Mouse (Mus musculus): ENCODE data around the gene Gm10392. TPM values are rescaled to one million over a fixed set of nuclear protein-coding genes. Genes with fewer than 3 reads are reported as not detected.

The Gm10392 gene
- polyA plus RNA-seq, 1 experiment from 2014 or later, result not detected

GRCm38 (mm10) chr11:77515637-77516552 is 3.1 kb downstream of the Gm10392 start, which contains the start of gene Trp53i13:
TSS of gene Trp53i13 (minus strand) at chr11:77515980.
- Histone ChIP-seq H3K4me3 (peak within 1 kb of the TSS; percentile 71), H3K9me3 (replicated peaks) (no peaks in the 10 kb centered on the region), H3K4me2 (peak within 1 kb of the TSS; percentile 92), H3K9ac (peak within 1 kb of the TSS; percentile 74), H3K27me3 (replicated peaks) (peaks cover 25% of the 10 kb centered on the region), H3K27ac (ENCODE audit: poor library complexity, severe bottlenecking) (peak within 1 kb of the TSS; percentile 11; the same call in 1 of the 2 replicates), H3K36me3 (no peaks in the 10 kb centered on the region), H3K4me1 (replicated peaks) (peaks cover 37% of the 10 kb centered on the region)
- WGBS, result 10% methylated on average over 39 of the region's 39 CpGs
- no peak for ATAC-seq (ENCODE audit: insufficient number of reproducible peaks, low FRiP score)

GRCm38 (mm10) chr11:77514832-77515636 is 4.0 kb downstream of the Gm10392 start, which contains the start of gene Abhd15:
TSS of gene Abhd15 (plus strand) at chr11:77515121.
- peak; percentile 69 for ATAC-seq (ENCODE audit: insufficient number of reproducible peaks, low FRiP score)

GRCm38 (mm10) chr11:77514281-77514831 is 4.6 kb downstream of the Gm10392 start:
- peak; percentile 16 for ATAC-seq (ENCODE audit: insufficient number of reproducible peaks, low FRiP score)
- peak overlapping the region; percentile 45 for H3K27ac ChIP-seq (ENCODE audit: poor library complexity, severe bottlenecking)
- WGBS, result 2% methylated on average over 19 of the region's 19 CpGs

More at GRCm38 (mm10) chr11:77514832-77515636, 4.0 kb downstream of the Gm10392 start, which contains the start of gene Abhd15:
- WGBS, result under 1% methylated on average over 71 of the region's 72 CpGs
- Histone ChIP-seq H3K9me3 (replicated peaks) (no peaks in the 10 kb centered on the region), H3K27me3 (replicated peaks) (peaks cover 25% of the 10 kb centered on the region), H3K4me2 (peak within 1 kb of the TSS; percentile 92), H3K4me1 (replicated peaks) (peaks cover 35% of the 10 kb centered on the region), H3K9ac (peak within 1 kb of the TSS; percentile 74), H3K36me3 (peaks cover under 1% of the 10 kb centered on the region), H3K27ac (ENCODE audit: poor library complexity, severe bottlenecking) (peak within 1 kb of the TSS; percentile 45), H3K4me3 (peak within 1 kb of the TSS; percentile 71)

GRCm38 (mm10) chr11:77513811-77514170 is 5.2 kb downstream of the Gm10392 start:
- WGBS, result 6% methylated on average over 10 of the region's 10 CpGs
- Histone ChIP-seq H3K9me3 (replicated peaks) (no peaks in the 10 kb centered on the region), H3K4me3 (peak overlapping the region; percentile 71), H3K27ac (ENCODE audit: poor library complexity, severe bottlenecking) (peak overlapping the region; percentile 39), H3K4me2 (peak overlapping the region; percentile 92), H3K9ac (peak overlapping the region; percentile 74), H3K36me3 (peaks cover 10% of the 10 kb centered on the region), H3K27me3 (replicated peaks) (peaks cover 25% of the 10 kb centered on the region), H3K4me1 (replicated peaks) (peaks cover 38% of the 10 kb centered on the region)
- ATAC-seq (ENCODE audit: insufficient number of reproducible peaks, low FRiP score), result no peak

More at GRCm38 (mm10) chr11:77514281-77514831, 4.6 kb downstream of the Gm10392 start:
- peaks cover 25% of the 10 kb centered on the region for H3K27me3 ChIP-seq (replicated peaks)
- H3K4me2 ChIP-seq, result peak overlapping the region; percentile 92
- peak overlapping the region; percentile 74 for H3K9ac ChIP-seq
- H3K36me3 ChIP-seq, result peaks cover 7% of the 10 kb centered on the region
- peak overlapping the region; percentile 71 for H3K4me3 ChIP-seq
- peaks cover 35% of the 10 kb centered on the region for H3K4me1 ChIP-seq (replicated peaks)
- no peaks in the 10 kb centered on the region for H3K9me3 ChIP-seq (replicated peaks)

- Histone ChIP-seq H3K36me3 (peaks cover 10% of the 10 kb centered on the region), H3K27me3 (replicated peaks) (peaks cover 18% of the 10 kb centered on the region), H3K9me3 (replicated peaks) (no peaks in the 10 kb centered on the region), H3K4me1 (replicated peaks) (peaks cover 44% of the 10 kb centered on the region), H3K9ac (peak overlapping the region; percentile 86), H3K4me2 (peak overlapping the region; percentile 92), H3K4me3 (peak overlapping the region; percentile 71), H3K27ac (ENCODE audit: poor library complexity, severe bottlenecking) (peak overlapping the region; percentile 73)
- WGBS, result under 1% methylated on average over 66 of the region's 84 CpGs
- ATAC-seq (ENCODE audit: insufficient number of reproducible peaks, low FRiP score), result peak; percentile 83
These were observed 5.8 kb downstream of the Gm10392 start for GRCm38 (mm10) chr11:77512891-77513810.

- no peak for ATAC-seq (ENCODE audit: insufficient number of reproducible peaks, low FRiP score)
- Histone ChIP-seq H3K4me2 (no peak overlapping the region), H3K27me3 (replicated peaks) (peaks cover 6% of the 10 kb centered on the region), H3K27ac (ENCODE audit: poor library complexity, severe bottlenecking) (no peak overlapping the region), H3K9me3 (replicated peaks) (no peaks in the 10 kb centered on the region), H3K4me3 (no peak overlapping the region), H3K4me1 (replicated peaks) (peaks cover 52% of the 10 kb centered on the region), H3K9ac (no peak overlapping the region), H3K36me3 (peaks cover 23% of the 10 kb centered on the region)
- WGBS, result 75% methylated on average over 5 of the region's 5 CpGs
These were observed 7.7 kb downstream of the Gm10392 start for GRCm38 (mm10) chr11:77511336-77511735.

GRCm38 (mm10) chr11:77508068-77509021 is 10.7 kb downstream of the Gm10392 start:
- Histone ChIP-seq H3K9ac (peak overlapping the region; percentile 68), H3K4me1 (replicated peaks) (peaks cover 26% of the 10 kb centered on the region), H3K9me3 (replicated peaks) (no peaks in the 10 kb centered on the region), H3K4me3 (peak overlapping the region; percentile 42), H3K4me2 (peak overlapping the region; percentile 74), H3K36me3 (peaks cover 53% of the 10 kb centered on the region), H3K27me3 (replicated peaks) (no peaks in the 10 kb centered on the region), H3K27ac (ENCODE audit: poor library complexity, severe bottlenecking) (peak overlapping the region; percentile 52; the same call in 1 of the 2 replicates)
- peak; percentile 68 for ATAC-seq (ENCODE audit: insufficient number of reproducible peaks, low FRiP score)
- WGBS, result 16% methylated on average over 49 of the region's 49 CpGs

GRCm38 (mm10) chr11:77507426-77507825 is 11.6 kb downstream of the Gm10392 start:
- no peak overlapping the region for H3K9ac ChIP-seq
- ATAC-seq (ENCODE audit: insufficient number of reproducible peaks, low FRiP score), result no peak
- no peak overlapping the region for H3K4me3 ChIP-seq
- no peak overlapping the region for H3K4me2 ChIP-seq
- 69% methylated on average over 4 of the region's 4 CpGs for WGBS
- H3K27ac ChIP-seq (ENCODE audit: poor library complexity, severe bottlenecking), result no peak overlapping the region
- peaks cover 23% of the 10 kb centered on the region for H3K4me1 ChIP-seq (replicated peaks)
- H3K27me3 ChIP-seq (replicated peaks), result no peaks in the 10 kb centered on the region
- no peaks in the 10 kb centered on the region for H3K9me3 ChIP-seq (replicated peaks)
- H3K36me3 ChIP-seq, result peaks cover 62% of the 10 kb centered on the region

GRCm38 (mm10) chr11:77506941-77507340 is 12.1 kb downstream of the Gm10392 start:
- no peak for ATAC-seq (ENCODE audit: insufficient number of reproducible peaks, low FRiP score)
- Histone ChIP-seq H3K27ac (ENCODE audit: poor library complexity, severe bottlenecking) (no peak overlapping the region), H3K9ac (no peak overlapping the region), H3K27me3 (replicated peaks) (no peaks in the 10 kb centered on the region), H3K36me3 (peaks cover 67% of the 10 kb centered on the region), H3K4me1 (replicated peaks) (peaks cover 20% of the 10 kb centered on the region), H3K9me3 (replicated peaks) (no peaks in the 10 kb centered on the region), H3K4me3 (no peak overlapping the region), H3K4me2 (no peak overlapping the region)
- 87% methylated on average over 6 of the region's 6 CpGs for WGBS
